Mouse (Mus musculus) MEL (cell line): ENCODE measurements around the gene Vamp2.

Experiments
- CHD1 ChIP-seq: IDR thresholded peaks from 2 replicates; pipeline ENCODE4 v1.6.1; 2012; ENCODE audit warnings: low read depth, mild to moderate bottlenecking, inconsistent platforms, low read length, improper control_type of control experiment
- CTCF ChIP-seq, 3 experiments: IDR thresholded peaks in 2 of 3; conservative IDR thresholded peaks in 1 of 3; 2 replicates each; pipeline ENCODE4 v1.5.1; 2011 to 2012; ENCODE audit warnings: low read length in 3 of 3, low read depth in 2 of 3, mild to moderate bottlenecking in 2 of 3, improper control_type of control experiment in 1 of 3, inconsistent platforms in 1 of 3, mixed read lengths in 1 of 3, moderate library complexity in 1 of 3; ENCODE audit not compliant: control insufficient read depth in 1 of 3, insufficient read depth in 1 of 3, poor library complexity in 1 of 3, severe bottlenecking in 1 of 3
- EP300 ChIP-seq, 2 experiments: IDR thresholded peaks; 2 replicates each; pipeline ENCODE4 v1.6.1; 2011; ENCODE audit warnings: improper control_type of control experiment in 2 of 2, low read length in 2 of 2, low read depth in 1 of 2, mild to moderate bottlenecking in 1 of 2
- ETS1 ChIP-seq: IDR thresholded peaks from 2 replicates; pipeline ENCODE4 v1.6.1; 2012; ENCODE audit warnings: low read depth, mild to moderate bottlenecking, inconsistent platforms, low read length, improper control_type of control experiment, moderate library complexity
- HCFC1 ChIP-seq: IDR thresholded peaks from 2 replicates; pipeline ENCODE4 v1.6.1; 2012; ENCODE audit warnings: low read depth, mild to moderate bottlenecking, inconsistent platforms, low read length, improper control_type of control experiment, moderate library complexity
- MAZ ChIP-seq: IDR thresholded peaks from 2 replicates; pipeline ENCODE4 v1.6.1; 2012; ENCODE audit warnings: low read depth, mild to moderate bottlenecking, inconsistent platforms, low read length, improper control_type of control experiment
- MYB ChIP-seq: IDR thresholded peaks from 2 replicates; pipeline ENCODE4 v1.6.1; 2011; ENCODE audit warnings: mild to moderate bottlenecking, low read depth, low read length, improper control_type of control experiment
- POLR2A ChIP-seq, 2 experiments: IDR thresholded peaks; 2 replicates each; pipeline ENCODE4 v1.6.1; 2011 to 2012; ENCODE audit warnings: low read length in 2 of 2, mild to moderate bottlenecking in 2 of 2, control low read depth in 1 of 2, improper control_type of control experiment in 1 of 2, low read depth in 1 of 2, moderate library complexity in 1 of 2; ENCODE audit not compliant: control insufficient read depth in 1 of 2, insufficient read depth in 1 of 2, poor library complexity in 1 of 2
- POLR2AphosphoS2 ChIP-seq: IDR thresholded peaks from 2 replicates; pipeline ENCODE4 v1.6.1; 2011; ENCODE audit warnings: low read length, improper control_type of control experiment
- POLR2AphosphoS5 ChIP-seq: IDR thresholded peaks from 2 replicates; pipeline ENCODE4 v1.6.1; 2012; ENCODE audit warnings: low read depth, borderline replicate concordance, mild to moderate bottlenecking, inconsistent platforms, low read length, moderate library complexity, mixed read lengths
- USF1 ChIP-seq: IDR thresholded peaks from 2 replicates; pipeline ENCODE4 v1.6.1; 2014; ENCODE audit warnings: low read depth, mild to moderate bottlenecking, inconsistent platforms, low read length, improper control_type of control experiment, moderate library complexity
- USF2 ChIP-seq, 2 experiments: IDR thresholded peaks; 2 replicates each; pipeline ENCODE4 v1.6.1; 2011 to 2012; ENCODE audit warnings: improper control_type of control experiment in 2 of 2, low read length in 2 of 2, borderline replicate concordance in 1 of 2, inconsistent platforms in 1 of 2, low read depth in 1 of 2, mild to moderate bottlenecking in 1 of 2; ENCODE audit not compliant: insufficient read depth in 1 of 2
- ZKSCAN1 ChIP-seq: IDR thresholded peaks from 2 replicates; pipeline ENCODE4 v1.6.1; 2012; ENCODE audit warnings: low read depth, mild to moderate bottlenecking, inconsistent platforms, low read length, improper control_type of control experiment, moderate library complexity
- ZMIZ1 ChIP-seq: IDR thresholded peaks from 2 replicates; pipeline ENCODE4 v1.6.1; 2012; ENCODE audit warnings: low read depth, mild to moderate bottlenecking, inconsistent platforms, low read length, improper control_type of control experiment, moderate library complexity

- TF ChIP-seq POLR2AphosphoS2 (no peak), CHD1 (no peak), HCFC1 (no peak), POLR2A (IDR thresholded peaks at IDR 0.05; ENCODE audit: control insufficient read depth in 1 of 2, insufficient read depth in 1 of 2, low read depth in 1 of 2, low read length in 2 of 2, poor library complexity in 1 of 2) (no peak), POLR2AphosphoS5 (no peak), ZKSCAN1 (no peak), MYB (no peak), ETS1 (no peak), USF2 (IDR thresholded peaks at IDR 0.05; ENCODE audit: borderline replicate concordance in 1 of 2, insufficient read depth in 1 of 2, low read depth in 1 of 2, low read length in 2 of 2) (no peak), MAZ (no peak), USF1 (no peak), EP300 (IDR thresholded peaks at IDR 0.05; ENCODE audit: low read depth in 1 of 2, low read length in 2 of 2) (no peak), CTCF (IDR thresholded peaks at IDR 0.05 in 2 of 3, conservative IDR thresholded peaks at IDR 0.05 in 1 of 3; ENCODE audit: control insufficient read depth in 1 of 3, insufficient read depth in 1 of 3, low read depth in 2 of 3, low read length in 3 of 3, poor library complexity in 1 of 3, severe bottlenecking in 1 of 3) (no peak), ZMIZ1 (no peak)
Measured at GRCm38 (mm10) chr11:69048151-69048550, 40.1 kb upstream of the Vamp2 start.
